Mouse (Mus musculus): ENCODE results near the gene Apol10a. TPM values are rescaled to one million over a fixed set of nuclear protein-coding genes. Genes with fewer than 3 reads are reported as not detected.
"Not testable (repeated sequence)": the region's sequence is repeated elsewhere in the genome, so short reads cannot be mapped to it uniquely, and the experiment has no call there.

Gene Apol10a
- not detected in 2 replicates for polyA plus RNA-seq (2014; fragmentation: Nextera tagmentation; extraction: Ambion mirVana)

DNA sequence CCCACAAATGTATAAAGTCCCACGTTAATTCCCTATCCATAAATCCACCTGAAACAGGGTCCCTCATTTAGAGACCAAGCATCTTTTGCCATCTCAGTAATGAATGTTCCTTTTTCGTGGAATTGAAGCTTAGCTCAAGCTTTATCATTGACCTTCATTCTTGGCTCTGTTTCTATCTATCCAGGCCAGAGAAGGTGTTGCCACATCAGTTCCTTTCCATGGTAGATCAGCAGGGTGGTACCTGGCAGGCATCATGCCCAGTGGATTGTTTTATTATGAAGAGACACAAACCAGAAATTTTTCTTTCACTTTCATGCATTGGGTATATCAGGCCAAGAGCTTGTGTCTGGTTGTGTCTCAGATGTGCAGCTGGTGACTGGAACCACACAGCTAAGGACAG lies at the start of gene Apol10a:
Gene Apol10a (plus strand): TSS at position 355 of the 400 bp plus-strand sequence.
- not testable (repeated sequence) for H3K9ac ChIP-seq (ENCODE audit: low read length); H3K27me3 ChIP-seq (ENCODE audit: control insufficient read depth, insufficient read depth, low read length); ATAC-seq (ENCODE audit: insufficient number of reproducible peaks, insufficient read depth, low FRiP score, low read depth); H3K9me3 ChIP-seq (ENCODE audit: control insufficient read depth, low read length); H3K4me3 ChIP-seq (ENCODE audit: control insufficient read depth in 1 of 2, insufficient read depth in 1 of 2, low read depth in 1 of 2, low read length in 2 of 2); H3K4me1 ChIP-seq (ENCODE audit: control insufficient read depth in 2 of 2, insufficient read depth in 2 of 2, low read length in 2 of 2); H3K4me2 ChIP-seq (ENCODE audit: low read length); H3K27ac ChIP-seq (replicated peaks in 1 of 2; ENCODE audit: control insufficient read depth in 1 of 2, insufficient read depth in 1 of 2, low read depth in 2 of 2, low read length in 2 of 2); H3K36me3 ChIP-seq (ENCODE audit: control insufficient read depth, insufficient read depth, low read length)
- WGBS, result 57% methylated on average over 2 of the region's 2 CpGs

DNA sequence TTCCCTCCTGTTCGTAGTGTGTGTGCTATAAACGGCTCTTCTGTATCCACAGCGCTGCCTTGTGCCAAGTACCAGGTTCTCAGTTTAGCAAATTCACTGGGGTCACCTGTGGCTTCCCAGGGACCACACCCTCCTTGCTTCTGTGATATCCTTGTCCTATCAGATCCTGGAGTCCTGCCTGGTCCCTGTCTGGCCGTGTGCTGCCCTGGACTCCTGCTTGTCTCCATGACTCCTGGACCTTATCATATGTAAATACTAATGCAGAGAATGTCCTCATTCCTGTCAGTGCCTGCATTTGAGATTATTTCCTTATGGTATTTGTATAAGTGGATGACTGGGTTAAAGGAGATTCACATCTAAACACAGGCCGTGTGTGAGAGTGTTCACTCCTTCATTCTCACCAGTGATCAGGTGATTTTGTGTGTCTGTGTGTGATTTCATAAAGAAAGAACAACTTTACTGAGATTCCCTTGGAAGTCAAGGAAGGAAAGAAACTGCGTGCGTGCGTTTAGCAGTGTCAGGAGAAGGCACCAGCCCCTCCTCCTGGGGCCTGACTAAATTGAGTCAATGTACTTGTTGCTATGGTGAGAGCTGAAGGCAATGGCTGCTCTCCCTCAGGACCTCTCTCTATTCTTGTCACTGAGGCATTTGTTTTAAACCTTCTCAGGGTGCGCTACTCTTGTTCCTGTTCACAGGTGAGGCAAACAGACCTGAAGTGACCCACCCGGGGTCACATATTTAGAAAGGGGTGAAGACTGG lies 48.0 kb upstream of the Apol10a start:
- ATAC-seq (ENCODE audit: insufficient number of reproducible peaks, insufficient read depth, low FRiP score, low read depth); H3K4me3 ChIP-seq (ENCODE audit: control insufficient read depth in 1 of 2, insufficient read depth in 1 of 2, low read depth in 1 of 2, low read length in 2 of 2); H3K9me3 ChIP-seq (ENCODE audit: control insufficient read depth, low read length); H3K27me3 ChIP-seq (ENCODE audit: control insufficient read depth, insufficient read depth, low read length); H3K9ac ChIP-seq (ENCODE audit: low read length); H3K4me1 ChIP-seq (ENCODE audit: control insufficient read depth in 2 of 2, insufficient read depth in 2 of 2, low read length in 2 of 2); H3K36me3 ChIP-seq (ENCODE audit: control insufficient read depth, insufficient read depth, low read length); H3K4me2 ChIP-seq (ENCODE audit: low read length); H3K27ac ChIP-seq (replicated peaks in 1 of 2; ENCODE audit: control insufficient read depth in 1 of 2, insufficient read depth in 1 of 2, low read depth in 2 of 2, low read length in 2 of 2): not testable (repeated sequence)
- WGBS, result 37% methylated on average over 8 of the region's 10 CpGs

GRCm38 (mm10) chr15:77444746-77445145 lies 32.1 kb upstream of the Apol10a start:
- not testable (repeated sequence) for H3K9ac ChIP-seq (ENCODE audit: low read length); H3K27ac ChIP-seq (replicated peaks in 1 of 2; ENCODE audit: control insufficient read depth in 1 of 2, insufficient read depth in 1 of 2, low read depth in 2 of 2, low read length in 2 of 2); H3K27me3 ChIP-seq (ENCODE audit: control insufficient read depth, insufficient read depth, low read length); H3K9me3 ChIP-seq (ENCODE audit: control insufficient read depth, low read length); ATAC-seq (ENCODE audit: insufficient number of reproducible peaks, insufficient read depth, low FRiP score, low read depth); H3K4me2 ChIP-seq (ENCODE audit: low read length); H3K4me3 ChIP-seq (ENCODE audit: control insufficient read depth in 1 of 2, insufficient read depth in 1 of 2, low read depth in 1 of 2, low read length in 2 of 2); H3K36me3 ChIP-seq (ENCODE audit: control insufficient read depth, insufficient read depth, low read length); H3K4me1 ChIP-seq (ENCODE audit: control insufficient read depth in 2 of 2, insufficient read depth in 2 of 2, low read length in 2 of 2)
- WGBS, result 68% methylated on average over 8 of the region's 8 CpGs

DNA sequence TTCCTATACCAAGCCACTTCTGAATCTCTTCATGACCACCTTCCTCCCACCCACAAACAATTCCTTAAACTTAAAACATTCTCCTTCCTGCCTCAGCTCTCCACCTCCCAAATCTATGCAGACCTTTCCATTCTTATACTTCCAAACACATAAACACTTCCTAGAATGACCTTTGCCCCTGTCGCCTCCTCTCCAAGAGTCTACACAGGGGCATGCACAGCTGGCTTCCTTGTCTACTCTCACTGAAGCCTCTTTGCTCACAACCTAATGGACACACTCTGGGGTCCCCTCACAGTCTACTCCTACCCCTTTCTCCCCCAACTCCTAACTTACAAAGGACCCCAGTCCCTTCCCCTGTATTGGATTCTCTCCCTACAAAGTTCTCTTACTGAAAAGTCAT lies 31.2 kb upstream of the Apol10a start:
- ATAC-seq (ENCODE audit: insufficient number of reproducible peaks, insufficient read depth, low FRiP score, low read depth); H3K27ac ChIP-seq (replicated peaks in 1 of 2; ENCODE audit: control insufficient read depth in 1 of 2, insufficient read depth in 1 of 2, low read depth in 2 of 2, low read length in 2 of 2); H3K4me1 ChIP-seq (ENCODE audit: control insufficient read depth in 2 of 2, insufficient read depth in 2 of 2, low read length in 2 of 2); H3K36me3 ChIP-seq (ENCODE audit: control insufficient read depth, insufficient read depth, low read length); H3K9ac ChIP-seq (ENCODE audit: low read length); H3K9me3 ChIP-seq (ENCODE audit: control insufficient read depth, low read length); H3K4me2 ChIP-seq (ENCODE audit: low read length); H3K4me3 ChIP-seq (ENCODE audit: control insufficient read depth in 1 of 2, insufficient read depth in 1 of 2, low read depth in 1 of 2, low read length in 2 of 2); H3K27me3 ChIP-seq (ENCODE audit: control insufficient read depth, insufficient read depth, low read length): not testable (repeated sequence)
- WGBS, result no CpG with 5 or more reads among the region's 1 CpGs

DNA sequence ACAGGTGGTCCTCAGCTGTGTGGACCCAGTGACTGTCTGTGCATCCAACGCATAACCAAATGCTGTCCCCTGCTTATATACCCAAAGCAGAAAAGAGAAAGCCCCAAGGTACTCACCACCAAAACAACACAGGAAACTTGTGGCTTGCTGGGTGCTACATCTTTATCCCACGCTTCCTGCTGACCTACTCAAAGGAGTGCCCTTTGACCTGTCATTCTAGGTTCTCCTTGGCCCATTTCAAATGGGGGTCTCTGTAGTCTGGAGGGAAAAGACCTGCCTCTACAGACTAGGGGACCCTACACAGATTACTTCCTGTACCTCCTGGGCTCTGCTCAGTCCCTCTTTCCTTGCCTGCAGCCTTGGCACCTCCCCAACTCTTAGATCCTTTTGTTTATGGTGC lies 29.5 kb upstream of the Apol10a start, which contains the start of gene Apol7b:
Gene Apol7b (minus strand): TSS at position 101 of the 400 bp plus-strand sequence.
- WGBS, result 87% methylated on average over 2 of the region's 2 CpGs
- H3K9me3 ChIP-seq (ENCODE audit: control insufficient read depth, low read length); H3K27ac ChIP-seq (replicated peaks in 1 of 2; ENCODE audit: control insufficient read depth in 1 of 2, insufficient read depth in 1 of 2, low read depth in 2 of 2, low read length in 2 of 2); H3K27me3 ChIP-seq (ENCODE audit: control insufficient read depth, insufficient read depth, low read length); ATAC-seq (ENCODE audit: insufficient number of reproducible peaks, insufficient read depth, low FRiP score, low read depth); H3K4me1 ChIP-seq (ENCODE audit: control insufficient read depth in 2 of 2, insufficient read depth in 2 of 2, low read length in 2 of 2); H3K4me3 ChIP-seq (ENCODE audit: control insufficient read depth in 1 of 2, insufficient read depth in 1 of 2, low read depth in 1 of 2, low read length in 2 of 2); H3K4me2 ChIP-seq (ENCODE audit: low read length); H3K9ac ChIP-seq (ENCODE audit: low read length); H3K36me3 ChIP-seq (ENCODE audit: control insufficient read depth, insufficient read depth, low read length): not testable (repeated sequence)

- WGBS, result 44% methylated on average over 10 of the region's 10 CpGs
- H3K4me1 ChIP-seq (ENCODE audit: control insufficient read depth in 2 of 2, insufficient read depth in 2 of 2, low read length in 2 of 2); H3K27ac ChIP-seq (replicated peaks in 1 of 2; ENCODE audit: control insufficient read depth in 1 of 2, insufficient read depth in 1 of 2, low read depth in 2 of 2, low read length in 2 of 2); ATAC-seq (ENCODE audit: insufficient number of reproducible peaks, insufficient read depth, low FRiP score, low read depth); H3K27me3 ChIP-seq (ENCODE audit: control insufficient read depth, insufficient read depth, low read length); H3K4me2 ChIP-seq (ENCODE audit: low read length); H3K4me3 ChIP-seq (ENCODE audit: control insufficient read depth in 1 of 2, insufficient read depth in 1 of 2, low read depth in 1 of 2, low read length in 2 of 2); H3K36me3 ChIP-seq (ENCODE audit: control insufficient read depth, insufficient read depth, low read length); H3K9me3 ChIP-seq (ENCODE audit: control insufficient read depth, low read length); H3K9ac ChIP-seq (ENCODE audit: low read length): not testable (repeated sequence)
Observed at GRCm38 (mm10) chr15:77449927-77450326, 26.9 kb upstream of the Apol10a start.

DNA sequence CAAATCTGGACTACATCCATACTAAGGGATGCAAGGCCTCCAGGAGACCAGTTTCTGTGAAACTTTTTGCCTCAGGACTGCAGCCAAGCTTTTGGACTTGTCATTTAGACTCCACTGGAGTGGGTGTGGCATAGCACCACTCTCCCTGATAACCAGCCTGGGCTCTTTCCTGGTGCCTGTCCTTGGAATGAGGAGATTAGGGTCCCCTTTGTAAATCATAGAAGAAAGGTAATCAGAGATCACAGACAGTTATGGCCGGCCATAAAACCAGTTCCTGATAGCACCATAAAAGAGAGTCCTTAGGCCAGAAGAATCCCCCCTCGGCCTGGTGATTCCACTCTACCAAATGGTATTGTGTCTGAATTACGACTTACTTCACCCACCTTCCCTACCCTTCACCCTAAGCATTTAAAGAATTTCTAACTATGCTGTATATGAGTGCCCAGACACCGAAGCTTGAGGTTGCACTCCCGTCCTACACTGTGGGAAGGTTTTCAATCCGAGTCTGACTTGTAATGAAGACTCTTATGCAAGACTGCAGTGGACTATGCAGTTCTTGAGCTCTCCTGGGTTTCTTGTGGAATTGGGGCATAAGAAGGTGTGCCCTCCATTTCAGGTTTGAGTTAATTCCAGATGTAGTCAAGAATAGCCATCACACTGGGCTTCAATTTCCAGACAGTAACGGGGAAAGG lies 2.0 kb upstream of the Apol10a start:
- H3K4me2 ChIP-seq (ENCODE audit: low read length); H3K27me3 ChIP-seq (ENCODE audit: control insufficient read depth, insufficient read depth, low read length); H3K9me3 ChIP-seq (ENCODE audit: control insufficient read depth, low read length); H3K4me3 ChIP-seq (ENCODE audit: control insufficient read depth in 1 of 2, insufficient read depth in 1 of 2, low read depth in 1 of 2, low read length in 2 of 2); ATAC-seq (ENCODE audit: insufficient number of reproducible peaks, insufficient read depth, low FRiP score, low read depth); H3K9ac ChIP-seq (ENCODE audit: low read length); H3K27ac ChIP-seq (replicated peaks in 1 of 2; ENCODE audit: control insufficient read depth in 1 of 2, insufficient read depth in 1 of 2, low read depth in 2 of 2, low read length in 2 of 2); H3K36me3 ChIP-seq (ENCODE audit: control insufficient read depth, insufficient read depth, low read length); H3K4me1 ChIP-seq (ENCODE audit: control insufficient read depth in 2 of 2, insufficient read depth in 2 of 2, low read length in 2 of 2): not testable (repeated sequence)
- 74% methylated on average over 7 of the region's 7 CpGs for WGBS
